Mouse (Mus musculus) thymus, postnatal 0 days (tissue): ENCODE data around the gene Mdc1. TPM values are rescaled to one million over a fixed set of nuclear protein-coding genes. Genes with fewer than 3 reads are reported as not detected.
A peak's percentile ranks its signal among the peaks of the same experiment; 100 is the strongest.

Experiments
- DNase-seq: peaks from one replicate; pipeline ENCODE4 v3.0.0-alpha.2; 2015; ENCODE audit warnings: low spot score
- polyA plus RNA-seq: library from polyadenylated mRNA; unstranded; fragments of >200 nt; fragmentation: Nextera tagmentation; extraction: Ambion mirVana; gene quantifications from 2 replicates; pipeline ENCODE4 v1.2.1, GENCODE M21; 2015

Gene Mdc1
- polyA plus RNA-seq, 1 experiment from 2014 or later = 6.7 TPM

DNA sequence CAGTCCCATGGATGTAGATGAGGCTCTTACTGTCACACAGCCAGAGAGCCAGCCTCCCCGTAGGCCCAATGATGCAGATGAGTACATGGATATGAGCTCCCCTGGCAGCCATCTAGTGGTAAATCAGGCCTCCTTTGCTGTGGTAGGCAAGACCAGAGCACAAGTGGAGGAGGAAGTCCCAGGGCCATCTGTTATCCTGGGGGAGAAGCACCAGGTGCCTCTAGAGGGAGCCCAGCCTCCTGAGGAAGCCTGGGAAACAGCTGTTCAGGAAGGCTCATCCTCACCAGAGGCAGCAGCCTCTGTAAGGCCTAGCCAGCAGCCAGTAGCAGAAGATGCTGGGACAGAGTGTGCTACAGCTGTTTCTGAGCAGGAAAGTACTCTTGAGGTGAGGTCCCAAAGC, 6.8 kb downstream of the Mdc1 start:
- DNase-seq = no peak

GRCm38 (mm10) chr17:35850974-35851373, 9.7 kb downstream of the Mdc1 start:
- DNase-seq = no peak

GRCm38 (mm10) chr17:35859371-35859770, 18.1 kb downstream of the Mdc1 start:
- DNase-seq = no peak

DNA sequence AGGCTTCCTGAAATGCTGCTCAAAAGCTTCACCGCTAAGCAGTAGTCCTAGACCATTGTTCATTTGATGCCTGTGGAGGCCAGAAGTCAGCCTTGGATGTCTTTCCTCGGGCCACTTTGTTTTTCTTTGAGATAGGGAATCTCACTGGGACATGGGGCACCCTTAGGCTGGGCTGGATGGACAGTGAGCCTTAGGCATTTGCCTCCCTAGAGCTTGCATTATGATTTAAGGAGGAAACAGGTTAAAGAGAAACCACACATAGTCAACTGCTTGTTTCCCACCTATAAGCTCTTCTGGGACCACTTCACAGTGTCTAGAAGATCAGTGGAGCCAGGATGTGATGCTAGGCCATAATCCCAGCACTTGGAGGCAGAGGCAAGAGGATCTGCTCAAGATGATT, 18.5 kb downstream of the Mdc1 start:
- no peak for DNase-seq

DNA sequence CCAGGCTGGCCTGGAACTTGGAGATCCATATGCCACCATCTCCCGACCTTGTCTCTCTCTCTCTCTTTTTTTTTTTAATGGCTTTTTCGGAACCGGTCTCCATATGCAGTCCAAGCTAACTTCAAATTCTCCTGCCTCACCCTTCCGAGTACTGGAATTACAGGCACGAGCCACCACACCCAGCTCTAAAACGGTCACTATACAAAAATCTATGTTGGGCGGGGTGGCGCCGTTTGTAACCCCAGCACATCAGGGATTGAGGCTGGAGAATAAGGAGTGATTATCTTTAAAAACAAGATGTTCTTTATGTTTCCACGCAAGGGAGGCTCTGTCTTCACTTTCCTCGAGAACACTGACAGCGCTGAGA, 19.5 kb downstream of the Mdc1 start:
- no peak for DNase-seq

- DNase-seq = peak; percentile 80
Measured at GRCm38 (mm10) chr17:35861198-35861857, 20.0 kb downstream of the Mdc1 start, which contains the start of gene Nrm. Gene Nrm (plus strand): TSS chr17:35861318.

- DNase-seq = no peak
Measured at GRCm38 (mm10) chr17:35864832-35865353, 23.6 kb downstream of the Mdc1 start.

- peak; percentile 22 for DNase-seq
Measured at GRCm38 (mm10) chr17:35865481-35866280, 24.4 kb downstream of the Mdc1 start, which contains the start of gene Ppp1r18. Gene Ppp1r18 (plus strand): TSS chr17:35865593.

- peak; percentile 18 for DNase-seq
Measured at GRCm38 (mm10) chr17:35866281-35866831, 25.0 kb downstream of the Mdc1 start.

- peak; percentile 28 for DNase-seq
Measured at GRCm38 (mm10) chr17:35866911-35867890, 25.9 kb downstream of the Mdc1 start.

GRCm38 (mm10) chr17:35868165-35868820, 27.0 kb downstream of the Mdc1 start:
- DNase-seq = peak; percentile 67

- DNase-seq = no peak
Measured at GRCm38 (mm10) chr17:35868961-35869345, 27.6 kb downstream of the Mdc1 start.

- DNase-seq = peak; percentile 34
Measured at GRCm38 (mm10) chr17:35869346-35870067, 28.2 kb downstream of the Mdc1 start.

DNA sequence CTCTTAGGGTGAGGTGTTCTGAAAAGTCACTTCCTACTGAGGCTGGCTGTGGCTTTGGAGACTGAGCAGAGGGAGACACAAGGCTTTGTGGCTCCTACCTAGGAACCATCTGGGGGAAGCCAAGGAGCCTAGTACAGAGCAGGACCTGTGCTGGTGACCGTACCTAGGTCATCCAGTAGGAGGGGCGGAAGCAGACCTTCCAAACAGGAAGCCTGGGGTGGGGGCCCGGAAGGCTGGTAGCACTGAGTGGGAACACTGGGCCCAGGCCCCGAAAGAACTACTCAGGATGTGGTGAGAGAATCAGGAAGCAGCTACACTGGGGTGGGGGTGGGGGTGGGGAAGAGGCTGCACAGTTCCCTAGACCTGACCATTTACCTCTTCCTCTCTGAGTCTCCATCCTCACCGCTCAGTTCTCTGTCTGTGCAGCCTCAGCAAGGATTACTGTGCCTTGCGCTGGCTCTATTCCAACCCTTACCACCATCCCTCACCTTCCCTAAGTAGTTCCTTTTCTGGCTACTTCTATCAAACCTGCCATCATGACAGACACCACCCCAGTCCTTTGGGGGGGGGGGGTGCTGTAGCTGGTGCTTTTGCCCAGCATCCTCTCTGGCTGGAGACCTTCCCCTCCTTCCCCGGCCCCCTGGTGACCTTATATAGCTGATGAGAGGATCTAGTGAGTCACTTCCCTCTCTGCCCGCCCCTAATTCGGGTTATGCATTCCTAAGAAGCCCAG, 29.0 kb downstream of the Mdc1 start:
- DNase-seq = peak; percentile 88

GRCm38 (mm10) chr17:35870884-35871696, 29.8 kb downstream of the Mdc1 start:
- peak; percentile 65 for DNase-seq

- peak; percentile 85 for DNase-seq
Measured at GRCm38 (mm10) chr17:35873774-35874519, 32.6 kb downstream of the Mdc1 start.

DNA sequence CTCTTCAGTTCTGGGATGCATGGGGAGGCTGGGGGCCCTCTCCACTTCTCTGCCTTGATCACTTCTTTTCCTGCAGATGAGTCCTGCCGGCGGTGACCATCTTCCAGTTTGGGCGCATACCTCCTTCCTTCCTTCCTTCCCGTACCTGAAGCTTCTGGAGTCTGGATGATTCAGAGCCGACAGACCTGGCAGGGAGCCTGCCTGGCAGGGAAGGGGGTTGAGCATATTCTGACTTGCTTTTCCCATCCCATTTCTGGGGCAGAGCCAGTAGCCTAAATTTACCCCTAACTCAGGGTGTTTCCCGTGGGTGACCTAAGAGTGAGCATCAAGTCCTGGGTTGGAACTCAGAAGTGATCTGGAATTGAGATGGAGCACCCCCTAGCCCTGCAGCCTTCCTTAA, 33.4 kb downstream of the Mdc1 start:
- DNase-seq = no peak
